Mouse (Mus musculus): ENCODE data around the gene Cst7. TPM values are rescaled to one million over a fixed set of nuclear protein-coding genes. Genes with fewer than 3 reads are reported as not detected.
"Not testable (repeated sequence)": the region's sequence is repeated elsewhere in the genome, so short reads cannot be mapped to it uniquely, and the experiment has no call there.

Gene Cst7
- not detected for total RNA-seq (2021)

DNA sequence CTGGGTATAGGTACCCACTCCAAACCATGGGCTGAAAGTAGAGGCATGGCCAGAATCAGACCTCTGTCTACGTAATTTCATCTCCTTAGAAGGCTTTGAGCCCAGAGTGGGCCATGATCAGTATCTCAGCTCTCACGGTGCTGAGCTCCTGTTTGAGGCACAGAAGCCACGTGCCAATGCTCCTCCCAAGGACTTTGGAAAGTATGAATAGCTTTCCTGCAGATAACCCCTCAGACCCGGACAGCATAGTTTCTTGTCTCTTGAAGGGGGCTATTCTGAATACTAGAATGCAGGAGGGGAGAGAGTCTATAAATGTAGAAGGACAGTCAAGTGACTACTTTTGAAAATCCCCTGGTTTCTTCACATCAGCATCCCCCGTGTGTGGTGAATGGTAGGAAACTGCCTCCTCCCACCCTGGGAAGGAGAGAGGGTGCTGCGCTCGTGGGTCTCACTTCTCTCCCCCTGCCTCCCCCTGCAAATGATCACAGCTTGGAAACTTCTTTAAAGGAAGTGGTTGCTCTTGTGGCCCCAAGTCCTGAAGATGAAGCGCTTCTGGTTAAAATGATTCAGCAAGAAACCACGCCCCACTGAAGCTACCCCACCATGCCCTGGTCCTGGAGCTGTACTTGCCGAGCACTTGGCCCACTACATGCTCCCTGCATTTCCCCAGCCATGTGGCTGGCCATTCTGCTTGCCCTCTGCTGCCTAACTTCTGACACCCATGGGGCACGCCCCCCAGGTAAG is at the start of gene Cst7:
Gene Cst7, plus strand, starts transcription at position 569 of the 744 bp plus-strand sequence.
- DNase-seq, result no peak

DNA sequence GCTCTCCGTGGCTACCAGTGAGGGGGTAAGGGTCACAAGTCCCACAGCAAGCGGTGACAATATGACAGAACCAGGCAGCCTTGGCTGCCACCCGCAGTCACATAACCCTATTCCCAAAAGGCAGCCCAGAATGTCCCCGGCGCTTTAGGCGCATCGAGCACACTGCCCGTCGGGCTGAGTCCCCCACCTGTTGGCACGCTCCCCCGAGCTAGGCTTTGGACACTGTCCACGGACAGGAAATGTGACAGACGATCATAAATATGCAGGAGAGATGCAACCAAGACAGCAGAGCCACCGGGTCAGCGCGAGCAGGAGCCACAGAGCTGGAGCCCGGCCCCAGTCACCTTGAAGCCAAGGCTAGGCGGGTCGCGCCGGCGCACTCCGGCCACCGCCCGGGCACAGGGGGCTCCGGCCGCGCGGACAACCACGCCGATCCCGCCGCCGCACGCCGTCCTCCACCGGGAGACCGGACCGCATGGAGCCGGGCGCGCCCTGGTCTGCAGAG is 44.5 kb upstream of the Cst7 start:
- DNase-seq, result no peak

DNA sequence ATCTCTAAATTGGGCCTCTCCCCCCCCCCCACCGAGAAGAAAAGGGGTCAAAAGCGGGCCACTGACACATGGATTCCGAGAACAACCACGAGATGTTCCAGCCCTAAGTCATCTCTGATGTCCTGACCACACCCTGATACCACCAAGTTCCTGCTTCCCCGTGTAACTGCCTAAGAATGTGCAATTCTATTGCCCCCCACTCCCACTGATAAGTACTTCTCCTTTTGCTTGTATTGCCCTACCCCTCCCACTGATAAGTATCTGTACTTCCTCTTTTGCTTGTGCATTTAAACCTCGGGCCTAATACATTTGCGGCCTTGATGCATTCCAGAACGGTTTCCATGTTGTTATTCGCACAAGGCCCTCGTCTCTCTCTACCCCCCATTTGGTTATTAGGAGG is 20.6 kb upstream of the Cst7 start:
- not testable (repeated sequence) for DNase-seq

DNA sequence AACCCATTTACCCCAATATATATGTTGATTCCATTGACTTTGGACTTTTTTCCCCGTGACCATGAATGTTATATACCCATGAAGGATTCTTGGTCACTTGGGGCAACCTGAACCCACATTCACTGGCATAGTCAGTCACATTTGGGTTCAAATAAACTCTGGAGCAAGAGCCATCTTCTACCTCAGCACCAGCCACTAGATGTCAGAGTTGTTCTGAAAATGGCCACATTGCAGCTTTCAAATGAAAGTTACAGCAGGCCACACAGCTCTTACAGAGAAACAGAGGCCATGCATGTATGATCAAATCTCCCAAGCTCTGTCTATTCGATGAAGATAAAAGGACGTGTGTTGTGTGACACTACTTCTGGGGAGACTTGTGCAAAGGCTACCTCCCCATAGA is 11.6 kb upstream of the Cst7 start:
- DNase-seq, result peak in 1 of 2 experiments; percentile 17

DNA sequence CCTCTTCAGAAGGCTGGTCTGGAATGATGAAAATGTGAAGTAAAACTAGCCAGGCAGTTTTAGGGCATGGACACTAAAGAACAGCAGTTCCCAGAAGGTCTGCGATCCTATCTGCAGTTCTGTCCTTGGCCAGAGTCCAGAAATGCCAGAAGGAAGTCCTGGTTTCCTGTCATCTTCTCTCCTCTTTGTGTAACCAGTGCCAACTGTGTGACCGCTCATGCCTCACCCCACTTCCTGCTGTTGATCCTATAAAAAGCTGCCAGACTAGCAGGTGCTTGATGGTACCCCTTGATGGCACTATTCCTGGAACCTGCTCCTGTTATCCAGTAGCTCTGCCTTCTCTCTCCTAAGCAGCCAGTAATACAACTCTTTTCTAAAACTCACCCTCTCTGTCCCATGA is 3.2 kb upstream of the Cst7 start:
- no peak for DNase-seq

DNA sequence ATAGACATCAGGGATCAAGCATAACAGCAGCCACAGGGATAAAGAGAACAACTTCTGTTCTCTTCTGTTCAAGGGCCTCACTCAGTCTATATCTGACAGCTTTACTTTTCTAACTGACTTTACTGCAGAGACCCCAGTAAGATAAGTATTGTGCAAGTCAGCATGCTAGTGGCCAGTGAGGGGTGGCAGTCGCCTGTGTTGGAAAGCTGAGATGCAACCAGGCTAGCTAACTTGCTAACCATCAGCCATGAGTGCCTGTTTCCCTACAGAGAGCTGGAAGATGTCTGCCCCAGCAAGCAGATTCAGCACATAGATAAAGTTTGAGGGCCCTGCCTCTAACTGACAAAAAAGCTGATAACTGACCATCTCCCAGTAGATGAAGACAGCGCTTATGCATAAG is 546 bp downstream of the Cst7 start:
- no peak for DNase-seq

DNA sequence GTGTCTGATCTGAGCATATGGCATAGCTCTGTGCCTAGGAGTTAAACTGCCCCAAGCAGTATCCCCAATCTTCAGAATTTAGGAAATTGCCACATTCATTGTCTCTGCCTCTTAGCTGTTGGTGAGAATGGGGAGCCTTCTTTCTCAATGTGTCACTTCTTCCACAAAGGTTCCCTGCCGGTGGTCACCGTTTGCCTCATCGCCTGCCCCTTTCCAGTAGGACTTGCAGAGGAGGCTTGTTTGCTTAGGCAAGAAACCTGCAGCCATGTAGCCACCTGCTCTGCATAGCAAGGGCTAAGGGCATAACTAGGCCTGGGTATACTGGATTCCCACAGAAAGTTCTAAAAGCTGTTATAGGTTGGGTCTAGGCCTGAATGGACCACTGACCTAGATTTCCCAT is 2.2 kb downstream of the Cst7 start:
- no peak for DNase-seq

DNA sequence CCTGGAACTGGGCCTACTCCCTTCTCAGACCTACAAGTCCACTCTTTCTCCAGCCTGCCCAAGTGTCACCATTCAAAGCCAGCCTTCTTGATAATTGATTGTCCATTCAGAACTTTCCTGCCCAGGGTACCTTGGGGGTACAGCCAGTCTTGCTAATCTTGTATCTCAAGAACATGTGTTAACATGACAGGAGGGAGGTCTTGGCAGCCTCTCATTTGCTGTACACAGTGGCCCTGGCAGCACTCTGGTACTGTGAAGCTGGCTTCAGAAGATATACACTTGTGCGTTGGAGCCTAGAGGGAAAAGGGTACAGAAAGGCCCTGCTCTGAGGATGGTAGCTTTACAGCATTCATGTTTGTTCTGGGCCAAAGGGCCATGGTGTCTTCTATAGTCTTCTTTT is 6.0 kb downstream of the Cst7 start:
- no peak for DNase-seq

DNA sequence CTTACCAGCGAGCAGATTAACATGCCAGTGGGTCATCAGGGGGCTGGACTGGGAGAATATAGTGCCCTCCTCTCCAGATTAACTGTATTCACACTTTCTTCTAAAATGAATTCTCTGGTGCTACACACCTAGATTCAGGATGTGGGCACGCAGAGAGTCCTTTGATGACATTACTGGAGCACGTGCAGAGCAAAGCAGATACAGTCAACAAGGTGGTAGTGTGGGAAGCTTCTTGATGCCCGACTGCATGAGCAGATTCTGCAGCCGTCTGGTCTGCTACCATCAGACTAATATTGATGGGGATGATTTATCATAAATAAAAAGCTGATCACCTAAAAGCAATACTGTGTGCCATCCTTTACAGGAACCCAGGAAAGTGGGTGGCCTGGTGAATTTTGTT is 8.4 kb downstream of the Cst7 start:
- no peak for DNase-seq

DNA sequence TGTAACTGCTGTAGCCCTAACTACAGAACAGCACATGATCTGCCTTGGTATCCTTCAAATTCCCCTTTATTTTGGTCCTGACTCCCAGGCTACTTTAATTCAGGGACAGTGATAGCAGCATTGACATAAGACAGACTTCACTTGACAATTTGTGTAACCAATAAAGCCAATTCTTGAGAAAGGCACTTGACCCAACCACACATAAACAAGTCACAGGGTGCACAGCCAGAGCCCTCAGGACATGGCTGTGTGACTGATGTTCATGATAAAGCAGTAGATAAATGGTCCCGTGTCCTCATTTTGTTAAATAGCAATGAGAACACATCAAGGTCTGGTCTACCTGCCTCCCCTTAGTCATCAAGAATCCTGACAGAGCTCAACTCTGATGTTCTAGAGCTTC is 9.4 kb downstream of the Cst7 start:
- DNase-seq, result no peak

DNA sequence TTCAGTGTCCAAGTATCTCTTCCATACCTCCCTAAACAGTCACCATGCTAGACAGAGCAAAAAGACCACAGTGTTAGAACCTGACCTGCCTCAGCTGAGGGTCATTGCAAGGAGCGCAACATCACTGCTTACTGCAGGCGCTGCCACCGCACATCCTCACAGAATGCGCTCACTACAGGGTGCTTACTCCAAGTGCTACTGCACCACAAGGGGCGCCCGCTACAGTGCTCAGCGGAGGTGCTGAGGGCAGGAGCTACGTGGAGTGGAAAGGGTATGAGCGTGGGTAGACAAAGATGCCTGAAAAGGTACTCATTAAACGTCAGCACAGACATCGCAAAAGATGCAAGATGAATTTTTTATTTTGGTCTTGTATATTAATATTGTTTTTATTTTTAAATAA is 18.9 kb downstream of the Cst7 start:
- DNase-seq, result no peak

DNA sequence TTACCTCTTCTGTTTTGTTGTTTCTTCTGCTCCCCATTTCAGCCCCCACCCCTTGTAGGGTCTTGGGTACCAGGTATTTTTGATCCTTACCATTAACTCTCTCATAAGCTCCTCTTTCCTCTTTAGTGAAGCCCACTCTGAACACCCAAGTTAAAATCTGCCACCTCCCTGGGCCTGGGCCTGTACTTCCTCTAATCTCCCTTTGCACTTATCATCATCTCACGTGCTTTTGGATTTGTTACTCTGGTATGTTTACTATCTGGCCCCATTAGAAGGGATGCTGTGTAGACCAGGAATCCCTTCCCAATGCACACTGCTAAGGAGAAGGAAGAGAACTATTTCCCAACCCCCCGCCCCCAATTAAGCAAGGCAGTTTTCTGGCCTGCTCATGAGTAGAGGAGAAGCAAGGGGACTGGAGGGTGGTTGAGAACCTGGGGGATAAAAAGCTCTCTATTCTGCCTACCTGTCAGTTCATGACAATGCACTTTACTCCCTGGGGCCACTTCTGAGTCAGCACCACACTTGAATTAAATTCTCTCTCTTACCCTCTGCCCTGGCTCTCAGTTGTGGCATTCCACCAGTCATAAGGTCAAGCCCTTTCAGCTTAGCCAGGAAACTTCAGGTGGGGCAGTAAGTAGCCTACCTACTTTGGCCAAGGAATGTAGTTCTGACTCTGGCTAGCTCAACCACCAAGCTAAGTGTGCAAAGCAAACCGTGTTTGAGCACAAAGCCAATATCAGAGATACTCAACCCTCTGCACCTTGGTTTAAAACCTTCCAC is 25.4 kb downstream of the Cst7 start:
- DNase-seq, result no peak

DNA sequence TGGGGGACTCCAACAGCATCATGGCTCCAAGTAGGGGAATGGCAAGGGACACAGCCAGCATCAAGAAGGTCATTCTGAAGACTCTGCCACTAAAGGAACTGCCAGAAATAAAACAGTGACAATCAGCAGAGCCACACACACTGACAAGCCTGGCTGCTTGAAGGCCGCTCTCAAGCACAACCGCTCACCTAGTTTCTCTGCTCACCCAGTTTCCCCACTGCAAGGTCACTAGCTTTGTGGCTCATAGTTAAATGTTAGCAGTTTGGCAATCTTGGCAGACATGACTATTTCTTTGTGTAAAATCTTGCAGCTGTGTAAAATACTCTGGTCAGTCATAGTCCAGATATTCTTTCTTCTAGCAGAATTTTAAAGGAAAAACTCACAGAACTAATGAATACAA is 30.0 kb downstream of the Cst7 start:
- DNase-seq, result no peak

DNA sequence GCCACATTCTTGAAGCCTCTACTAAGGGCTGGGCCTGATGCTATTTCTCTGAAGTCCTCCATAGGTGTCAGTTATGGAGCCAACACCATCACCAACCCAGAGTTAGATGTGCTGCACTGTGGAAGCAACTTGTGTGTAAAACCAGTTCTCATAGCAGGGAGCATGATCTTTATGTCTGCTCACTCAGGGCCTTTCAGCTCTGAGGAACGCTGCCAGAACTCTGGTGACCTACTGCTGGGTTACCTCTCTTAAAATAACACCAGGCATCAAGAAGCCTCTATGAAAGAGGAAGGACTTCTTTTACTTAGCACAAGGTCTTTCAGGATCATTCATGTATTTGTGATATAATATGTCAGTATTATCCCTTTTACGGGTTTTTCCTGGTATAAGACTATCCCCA is 32.0 kb downstream of the Cst7 start:
- no peak for DNase-seq

DNA sequence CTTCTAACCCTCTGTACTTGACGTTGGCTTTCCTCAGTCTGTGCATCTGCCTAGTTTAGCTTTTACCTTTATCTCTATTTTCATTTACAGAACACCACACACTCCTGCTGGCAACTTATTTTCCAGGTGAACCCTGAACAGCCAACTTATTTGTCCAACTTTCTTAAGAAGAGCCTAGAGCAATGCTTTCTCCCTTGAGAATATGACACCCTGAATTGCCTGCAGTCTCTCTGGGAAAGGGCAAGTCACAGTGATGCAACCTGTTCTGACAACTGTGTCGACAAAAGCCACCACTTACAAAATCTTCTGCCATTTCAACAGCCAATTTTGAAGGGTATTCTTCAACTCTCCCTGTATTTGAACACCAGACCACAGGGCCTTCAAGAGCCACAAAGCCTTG is 34.6 kb downstream of the Cst7 start:
- DNase-seq, result no peak

DNA sequence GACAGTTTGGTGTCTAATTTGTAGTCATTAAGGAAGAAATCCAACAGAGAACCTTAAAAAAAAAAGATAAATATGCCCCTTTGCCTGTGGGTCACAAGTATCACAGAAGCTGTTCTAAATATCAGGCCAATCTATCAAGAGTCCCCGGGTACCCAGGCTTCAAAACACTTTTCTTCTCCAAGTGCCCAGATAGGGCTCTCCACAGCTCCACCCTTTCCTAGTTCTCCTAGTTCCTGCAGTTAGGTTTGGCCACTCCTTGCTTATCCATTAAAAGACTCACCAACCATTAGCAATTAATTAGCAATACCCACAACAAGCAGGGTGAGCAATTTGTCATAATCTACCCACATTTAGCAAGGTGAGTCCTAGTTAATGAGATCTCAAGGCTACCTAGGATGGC is 36.9 kb downstream of the Cst7 start:
- DNase-seq, result no peak

DNA sequence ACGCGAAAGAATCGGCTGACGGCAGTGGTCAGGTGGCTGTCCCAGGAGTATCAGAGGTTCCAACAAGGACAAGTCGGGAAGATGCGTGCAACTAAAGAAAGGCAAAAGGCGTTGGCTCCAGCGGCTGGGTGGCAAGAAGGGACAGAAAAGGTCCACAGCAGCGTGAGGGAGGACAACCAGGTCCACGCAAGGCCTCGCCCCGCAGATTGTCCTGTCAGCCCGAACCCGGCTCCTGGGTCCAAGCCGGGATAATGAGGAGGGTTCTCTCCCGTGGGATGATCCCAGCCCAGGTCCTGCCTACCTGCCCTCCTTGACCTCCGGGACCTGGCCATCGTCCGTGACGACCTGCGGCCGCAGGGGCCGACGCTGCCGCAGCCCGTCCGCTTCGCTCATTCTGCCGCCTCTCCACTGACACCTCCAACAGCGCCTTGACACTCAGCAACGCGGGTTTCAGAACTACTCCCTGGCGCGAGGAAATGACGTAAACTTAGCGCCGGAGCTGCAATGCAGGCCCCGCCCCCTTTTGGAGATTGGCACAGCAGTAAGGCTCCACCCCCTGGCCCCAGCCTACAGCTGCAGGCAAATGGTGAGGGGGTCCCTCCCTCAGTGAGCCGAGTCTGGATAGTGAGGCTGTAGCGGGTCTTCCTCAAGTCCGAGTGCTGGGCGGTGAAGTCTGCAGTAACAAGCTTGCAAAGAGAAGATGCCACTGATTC is 38.0 kb downstream of the Cst7 start, which contains the start of gene Apmap:
Gene Apmap, minus strand, starts transcription at position 481 of the 713 bp plus-strand sequence.
- DNase-seq, result peak; percentile 96

DNA sequence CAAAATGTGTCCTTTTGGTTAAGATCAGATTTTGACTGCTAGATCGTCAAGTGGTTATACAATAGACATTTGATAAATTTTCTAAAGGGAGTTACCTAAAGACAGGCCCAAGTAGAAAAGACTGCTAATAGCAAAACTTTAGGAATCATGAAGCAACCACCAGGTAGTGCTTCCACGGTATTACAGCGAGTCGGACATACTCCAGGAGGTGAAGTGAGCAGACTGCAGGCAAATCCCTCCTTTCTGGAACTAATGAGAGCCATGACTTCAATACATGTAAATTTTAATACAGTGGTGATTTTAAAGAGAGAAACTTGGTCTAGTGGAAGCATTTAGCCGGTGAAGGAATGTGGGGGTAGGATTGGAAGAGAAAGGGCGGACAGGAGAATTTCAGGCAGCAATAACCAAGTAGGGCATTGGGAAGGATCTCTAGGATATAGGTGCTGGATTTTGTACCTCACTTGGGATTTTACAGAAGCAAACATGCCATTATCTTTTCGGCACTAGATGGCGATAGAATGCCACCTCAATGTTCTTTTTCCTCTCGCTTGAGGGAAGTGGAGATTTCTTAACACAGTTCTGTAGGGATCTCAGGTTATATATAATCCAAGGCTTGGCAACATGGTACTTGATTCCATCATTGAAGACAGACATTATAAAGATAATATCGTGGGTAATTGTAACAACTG is 38.8 kb downstream of the Cst7 start:
- peak; percentile 11 to 58 for DNase-seq

DNA sequence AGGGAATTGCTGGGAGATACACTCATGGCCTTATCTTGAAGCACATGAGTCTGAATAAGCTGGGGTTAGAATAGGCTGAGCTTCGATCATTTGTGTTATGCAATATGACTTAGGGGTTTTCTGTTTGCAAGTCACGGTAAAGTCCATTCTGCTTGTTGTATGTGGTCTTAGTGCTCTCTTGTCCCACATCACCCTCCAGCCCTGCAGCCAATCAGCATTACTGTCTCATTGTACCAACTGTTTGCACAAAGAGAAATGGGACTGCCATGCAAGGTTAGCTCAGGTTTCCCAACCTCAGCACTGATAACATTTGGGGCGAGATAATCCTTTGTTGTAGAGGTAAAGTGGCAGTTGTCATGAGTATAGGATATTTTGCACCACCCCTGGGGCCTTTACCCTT is 39.9 kb downstream of the Cst7 start:
- no peak for DNase-seq

DNA sequence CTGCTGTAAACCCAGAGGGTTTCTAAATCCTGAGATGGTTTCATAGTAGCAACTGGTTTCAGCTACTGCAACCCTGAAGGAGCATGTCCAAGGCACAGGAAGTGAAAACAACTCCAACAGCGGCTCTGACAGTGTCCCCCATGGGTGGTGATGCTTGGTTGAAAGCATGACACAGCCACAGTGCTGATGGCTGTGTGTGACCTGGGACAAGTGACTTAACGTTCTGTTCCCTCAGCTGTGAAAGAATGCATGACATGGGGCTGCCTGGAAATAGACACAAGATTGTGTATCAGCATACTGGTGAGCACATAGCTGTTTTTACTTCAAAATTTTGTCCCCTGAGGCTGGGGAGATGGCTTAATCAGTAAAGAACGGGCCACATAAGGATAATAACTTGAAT is 51.5 kb downstream of the Cst7 start:
- no peak for DNase-seq

DNA sequence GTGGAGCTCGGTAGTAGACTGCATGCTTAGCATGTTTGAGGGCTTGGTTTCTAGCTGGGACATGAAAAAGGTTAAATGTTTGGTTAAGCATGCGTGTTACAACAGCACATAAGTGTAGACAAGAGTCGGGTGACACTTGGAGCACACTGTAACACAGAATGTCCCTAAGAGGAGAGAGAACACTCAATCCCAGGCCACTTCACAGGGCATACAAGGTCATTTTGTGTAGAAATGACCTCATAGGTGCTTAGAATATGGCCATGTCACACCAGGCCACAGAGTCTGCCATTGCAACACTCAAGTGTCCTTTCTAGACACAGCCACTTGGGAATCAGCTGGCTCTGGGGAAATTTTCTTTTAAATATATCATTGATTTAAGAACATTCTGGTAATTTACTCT is 53.7 kb downstream of the Cst7 start:
- DNase-seq, result no peak

DNA sequence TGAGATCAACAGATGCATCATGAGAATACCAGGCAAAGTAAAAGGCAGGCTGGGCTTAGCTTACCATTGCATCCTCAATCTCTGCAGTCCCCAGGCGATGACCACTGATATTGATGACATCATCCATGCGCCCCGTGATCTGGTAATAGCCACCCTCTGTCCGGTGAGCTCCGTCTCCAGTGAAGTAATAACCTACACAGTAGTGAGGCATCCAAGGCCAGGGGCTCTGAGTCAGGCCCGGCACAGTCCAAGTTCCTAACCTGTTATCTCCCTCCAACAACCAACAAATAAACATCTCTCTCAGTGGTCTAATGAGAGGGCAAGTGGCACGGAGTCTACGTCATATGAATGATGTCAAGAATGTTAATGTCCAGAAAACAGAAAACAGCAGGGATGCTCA is 54.7 kb downstream of the Cst7 start:
- DNase-seq, result no peak

DNA sequence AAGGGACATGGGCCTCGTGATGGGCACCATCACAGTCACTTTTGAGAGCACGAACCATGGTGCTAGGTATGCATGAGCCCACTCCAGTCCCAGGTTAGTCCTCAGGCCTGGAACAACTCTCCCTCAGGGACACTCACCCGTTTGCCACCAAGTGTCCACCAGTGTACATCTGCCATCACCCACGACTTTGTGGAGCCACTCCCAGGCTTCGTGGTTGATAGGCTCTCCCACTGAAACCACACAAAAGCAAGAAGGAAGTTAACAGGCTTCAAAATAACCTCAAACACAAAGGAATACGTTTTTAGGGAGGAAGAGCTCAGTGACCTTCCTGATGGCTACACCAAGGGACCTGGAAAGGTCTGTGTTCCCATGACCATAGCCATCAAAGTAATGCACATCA is 56.9 kb downstream of the Cst7 start:
- no peak for DNase-seq

All from layer of hippocampus, postnatal 36 days (tissue).